Mouse (Mus musculus): ENCODE data around the gene Klf2.

The Klf2 gene

DNA sequence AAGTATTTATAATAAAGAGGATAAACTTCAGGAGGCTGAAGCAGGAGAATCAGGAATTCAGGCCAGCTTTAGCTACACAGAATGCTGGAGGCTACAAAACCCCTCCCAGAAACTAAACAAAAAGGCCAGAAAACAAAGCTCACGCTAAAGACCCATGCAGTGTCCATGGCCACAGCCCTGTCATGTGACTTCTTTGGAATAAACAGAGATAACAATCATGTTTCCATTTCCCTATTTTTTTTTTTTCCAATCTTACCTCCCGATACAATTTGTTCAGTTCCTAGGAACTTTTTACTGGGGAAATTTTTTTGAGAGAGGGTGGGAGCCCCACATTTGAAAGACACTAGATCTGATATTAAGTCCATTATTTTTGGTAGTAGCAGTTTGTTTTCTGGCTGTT, 17.4 kb downstream of the Klf2 start:
- no peak for DNase-seq

GRCm38 (mm10) chr8:72337034-72337433, 18.2 kb downstream of the Klf2 start:
- DNase-seq: no peak

DNA sequence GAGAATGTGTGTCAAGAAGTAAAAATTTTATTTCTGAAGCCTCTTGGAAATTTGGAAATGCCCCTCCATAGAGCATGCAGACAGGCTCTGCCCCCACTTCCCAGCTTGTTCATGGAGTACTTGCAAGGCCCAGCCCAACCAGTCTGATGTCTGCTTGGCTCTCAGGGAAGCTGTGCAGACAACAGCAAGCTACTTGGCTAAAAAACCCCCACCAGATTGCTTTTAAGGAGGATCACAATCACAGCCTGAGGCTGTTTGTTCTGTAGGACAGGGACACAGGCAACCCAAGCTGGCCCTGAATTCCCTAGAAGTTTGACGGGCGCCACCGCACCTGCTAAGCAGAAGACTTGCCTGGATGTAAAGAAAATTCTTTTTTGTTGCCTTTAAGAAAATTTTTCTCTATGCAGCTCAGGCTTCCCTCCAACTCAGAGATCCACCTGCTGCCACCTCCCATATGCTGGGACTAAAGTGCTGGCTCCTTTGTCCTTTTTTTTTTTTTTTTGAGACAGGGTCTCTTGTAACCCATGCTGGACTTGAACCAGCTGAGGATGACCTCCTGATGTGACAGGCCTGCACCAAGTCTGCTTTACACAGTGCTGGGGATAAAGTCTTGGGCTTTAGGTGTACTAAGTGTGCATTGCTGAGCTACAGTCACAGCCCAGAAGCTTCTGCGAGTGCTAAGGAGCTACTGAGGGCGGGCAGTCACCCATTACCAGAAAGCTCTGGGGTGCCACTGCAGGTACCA, 23.9 kb downstream of the Klf2 start:
- no peak for DNase-seq

- no peak for DNase-seq
Observed at GRCm38 (mm10) chr8:72343725-72344124, 24.9 kb downstream of the Klf2 start.

GRCm38 (mm10) chr8:72347553-72347952, 28.7 kb downstream of the Klf2 start:
- no peak for DNase-seq

DNA sequence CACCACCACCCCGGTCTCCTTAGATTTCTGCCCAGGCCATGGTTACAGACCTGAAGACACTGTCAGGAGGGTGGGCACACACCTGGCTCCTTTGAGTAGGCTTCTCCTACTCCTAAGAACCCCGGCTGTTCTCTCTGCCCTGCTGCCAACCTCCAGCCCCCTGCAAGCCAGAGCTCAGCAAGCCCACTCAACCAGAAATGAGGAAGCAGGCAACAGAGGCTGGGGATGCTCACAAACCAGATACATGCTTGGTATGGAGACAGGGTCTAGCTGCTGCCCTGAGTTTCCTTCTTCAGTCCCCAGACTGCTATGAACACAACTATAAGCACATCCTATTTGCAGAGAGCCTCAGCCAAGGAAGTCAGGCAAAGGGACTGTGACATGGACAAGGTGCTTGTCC, 29.3 kb downstream of the Klf2 start:
- DNase-seq: no peak

- DNase-seq: no peak
Observed at GRCm38 (mm10) chr8:72348956-72349355, 30.1 kb downstream of the Klf2 start.

- no peak for DNase-seq
Observed at GRCm38 (mm10) chr8:72349838-72350237, 31.0 kb downstream of the Klf2 start.

GRCm38 (mm10) chr8:72350727-72351126, 31.9 kb downstream of the Klf2 start:
- no peak for DNase-seq

GRCm38 (mm10) chr8:72351405-72352005, 32.7 kb downstream of the Klf2 start:
- no peak for DNase-seq

- DNase-seq: peak; percentile 36
Observed at GRCm38 (mm10) chr8:72352951-72353699, 34.3 kb downstream of the Klf2 start.

DNA sequence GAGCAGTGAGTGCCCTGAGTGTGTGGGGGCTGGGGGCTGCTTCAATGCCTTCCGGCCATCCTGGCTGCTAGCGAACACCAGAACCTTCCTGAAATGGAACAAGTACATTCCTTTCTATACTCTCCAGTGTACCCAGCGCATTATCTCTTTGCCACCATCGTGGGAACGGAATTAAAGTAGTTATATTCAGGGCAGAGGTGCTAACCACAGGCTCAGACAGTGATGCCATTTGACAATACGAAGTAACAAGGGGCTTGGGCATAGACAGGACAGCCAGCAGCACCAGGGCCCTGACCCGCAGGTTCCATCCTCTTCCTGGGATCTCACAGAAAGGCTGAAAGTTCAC, 34.8 kb downstream of the Klf2 start:
- DNase-seq: no peak

- no peak for DNase-seq
Observed at GRCm38 (mm10) chr8:72354272-72354671, 35.4 kb downstream of the Klf2 start.

DNA sequence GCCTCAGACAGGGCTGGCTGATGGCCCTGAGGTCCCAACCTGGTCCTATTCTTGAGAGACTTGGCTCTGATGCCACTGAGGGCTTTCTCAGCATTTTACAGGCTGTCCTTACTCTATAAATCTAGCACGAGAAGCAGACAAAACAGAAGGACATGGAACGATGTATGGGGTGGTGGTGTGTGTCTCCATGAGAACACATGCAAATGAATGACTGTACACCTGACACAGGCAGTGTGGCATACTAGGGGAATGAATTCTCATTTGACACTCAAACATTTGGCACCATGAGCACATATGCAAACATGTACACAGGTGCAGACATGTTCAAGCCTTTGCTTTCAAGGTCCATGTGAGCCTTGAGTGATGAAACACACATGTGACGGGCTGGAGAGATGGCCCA, 37.8 kb downstream of the Klf2 start:
- no peak for DNase-seq

- DNase-seq: no peak
Observed at GRCm38 (mm10) chr8:72360162-72360561, 41.3 kb downstream of the Klf2 start.

DNA sequence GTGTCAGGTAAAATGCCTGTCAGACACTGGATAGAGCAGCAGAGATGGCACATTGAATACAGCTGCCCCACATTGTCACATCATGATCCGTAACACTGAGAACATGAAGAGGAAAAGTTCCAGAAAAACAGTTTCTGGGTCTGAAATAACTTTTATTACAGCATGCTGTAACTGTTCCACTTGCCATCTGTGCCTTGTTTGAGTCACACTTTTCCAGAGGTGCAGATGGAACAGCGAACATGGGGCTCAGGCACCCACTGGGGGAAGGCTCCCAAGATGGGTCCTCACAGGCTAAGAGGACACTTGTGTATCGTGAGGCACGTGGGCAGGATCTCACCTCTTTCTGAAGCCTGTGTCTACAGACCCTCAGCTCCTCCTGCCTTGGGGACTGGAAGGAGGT, 43.9 kb downstream of the Klf2 start:
- DNase-seq: no peak

GRCm38 (mm10) chr8:72363457-72363856, 44.6 kb downstream of the Klf2 start:
- DNase-seq: no peak

GRCm38 (mm10) chr8:72365016-72365415, 46.2 kb downstream of the Klf2 start:
- no peak for DNase-seq

DNA sequence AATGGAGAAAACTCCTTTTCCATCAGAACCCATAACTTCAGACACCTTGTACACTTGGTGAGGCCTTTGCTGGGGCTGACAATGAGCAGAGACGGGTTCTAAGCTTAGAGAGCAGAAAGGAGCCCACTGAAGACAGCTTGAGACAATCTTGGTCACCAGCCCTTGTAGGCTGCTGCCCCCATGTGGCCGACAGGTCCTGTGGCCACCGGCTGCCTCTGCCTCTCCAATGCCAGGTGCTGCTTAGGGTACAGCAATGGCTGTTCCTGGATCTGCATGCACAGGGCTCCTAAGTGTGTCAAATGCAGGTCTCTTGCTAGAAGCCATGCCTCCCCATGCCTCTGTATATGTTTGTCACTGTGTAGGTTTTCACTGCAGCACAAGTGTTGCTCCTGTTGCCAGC, 47.0 kb downstream of the Klf2 start:
- DNase-seq: peak; percentile 77

GRCm38 (mm10) chr8:72366435-72366834, 47.6 kb downstream of the Klf2 start:
- no peak for DNase-seq

All from right cerebral cortex, postnatal 25 days (tissue).